Mouse (Mus musculus): ENCODE measurements around the gene Col4a2.
"Not testable (repeated sequence)": the region's sequence is repeated elsewhere in the genome, so short reads cannot be mapped to it uniquely, and the experiment has no call there.

Col4a2 gene

DNA sequence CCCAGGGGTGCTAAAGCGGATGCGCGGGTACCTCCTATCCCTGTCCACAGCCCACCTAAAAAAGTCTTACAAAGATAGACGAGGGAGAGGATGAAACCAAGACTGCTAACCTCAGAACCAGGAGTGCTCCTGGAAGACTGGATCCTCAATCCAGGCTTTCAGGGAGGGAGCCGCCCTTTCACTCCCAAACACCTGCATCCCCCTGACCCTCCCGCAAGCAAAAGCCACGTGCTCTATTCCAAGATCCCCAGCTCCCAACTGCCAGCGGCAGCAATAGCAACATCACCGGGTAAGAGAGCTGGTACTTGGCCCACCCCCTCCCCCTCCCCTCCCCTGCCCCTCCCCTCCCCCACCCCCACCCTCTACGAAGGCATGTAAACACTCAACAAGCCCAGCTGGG lies 162.8 kb downstream of the Col4a2 start:
- in situ Hi-C loops (cut with MboI; ENCODE audit: unreplicated experiment in 2 of 2): no loop called here

DNA sequence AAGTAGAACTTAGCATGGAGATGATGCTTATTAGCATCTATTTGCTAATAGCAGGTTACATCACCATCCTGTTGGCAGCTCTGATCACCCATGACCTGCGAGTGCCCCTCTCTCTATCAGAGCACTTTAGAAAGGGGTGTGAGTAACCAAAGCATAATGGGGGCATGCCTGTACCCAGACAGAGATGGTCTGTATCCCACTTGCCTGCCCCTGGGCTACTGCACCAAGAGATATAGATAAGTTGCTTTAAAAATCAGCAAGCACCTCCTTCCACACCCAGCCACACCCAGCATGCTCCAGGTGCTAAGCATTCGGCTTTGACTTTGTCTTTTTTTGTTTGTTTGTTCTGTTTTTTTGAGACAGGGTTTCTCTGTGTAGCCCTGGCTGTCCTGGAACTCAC lies 163.3 kb downstream of the Col4a2 start:
- in situ Hi-C loops (cut with MboI; ENCODE audit: unreplicated experiment in 2 of 2): no loop called here

DNA sequence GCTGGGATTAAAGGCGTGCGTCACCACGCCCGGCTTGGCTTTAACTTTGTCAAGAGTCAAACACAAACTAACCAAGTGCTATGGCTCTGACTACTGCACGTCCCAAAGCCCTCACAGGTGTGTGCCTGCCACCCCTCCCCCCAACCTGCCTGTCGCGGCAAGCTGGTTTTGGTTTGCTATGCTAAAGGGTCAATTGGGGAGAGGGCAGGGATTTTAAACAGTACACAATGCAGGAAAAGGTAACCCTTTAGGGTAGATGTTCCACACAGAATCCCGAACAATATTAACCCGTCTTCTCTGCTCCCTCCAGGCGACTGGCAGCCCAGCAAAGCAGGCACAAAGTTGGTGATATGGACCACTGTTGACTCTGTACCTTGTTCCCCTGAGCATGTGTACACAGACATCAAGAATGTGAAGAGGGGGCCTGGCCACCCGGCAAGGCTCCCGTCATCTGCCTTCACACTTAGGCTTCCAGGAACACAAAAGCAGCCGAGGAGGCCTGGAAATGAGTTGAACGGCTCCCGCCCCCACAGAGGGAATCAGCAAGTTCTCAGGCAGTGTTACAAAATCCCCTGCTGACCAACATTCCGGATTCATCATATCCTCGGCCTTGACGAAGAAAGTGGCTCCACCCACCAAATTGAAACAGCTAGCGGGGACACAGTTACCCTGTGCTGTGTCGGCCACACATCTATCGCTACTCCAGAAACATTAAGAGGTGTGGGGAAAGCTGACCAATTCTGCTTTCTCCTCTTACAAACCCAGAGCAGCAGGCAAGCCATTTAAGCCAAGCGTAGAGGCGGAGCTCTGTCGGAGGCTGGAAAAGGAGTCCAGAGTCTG lies 164.0 kb downstream of the Col4a2 start:
- in situ Hi-C loops (cut with MboI; ENCODE audit: unreplicated experiment in 2 of 2): no loop called here

DNA sequence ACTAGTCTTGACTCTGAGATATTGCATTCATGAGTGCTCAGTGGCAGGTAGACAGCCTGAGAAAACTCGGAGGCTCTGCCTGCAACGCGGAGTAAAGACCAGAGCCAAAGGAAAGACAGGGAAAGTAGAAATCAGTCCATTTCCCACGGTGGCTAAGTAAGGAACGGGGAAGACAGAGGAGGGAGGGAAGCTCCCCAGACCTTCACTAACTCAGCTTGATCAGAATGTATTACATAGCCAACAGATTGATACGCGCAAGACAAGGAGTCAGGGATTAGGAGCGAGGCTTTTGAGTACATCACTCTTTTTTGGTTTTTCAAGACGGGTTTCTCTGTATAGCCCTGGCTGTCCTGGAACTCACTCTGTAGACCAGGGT lies 164.6 kb downstream of the Col4a2 start:
- in situ Hi-C loops (cut with MboI; ENCODE audit: unreplicated experiment in 2 of 2): no loop called here

DNA sequence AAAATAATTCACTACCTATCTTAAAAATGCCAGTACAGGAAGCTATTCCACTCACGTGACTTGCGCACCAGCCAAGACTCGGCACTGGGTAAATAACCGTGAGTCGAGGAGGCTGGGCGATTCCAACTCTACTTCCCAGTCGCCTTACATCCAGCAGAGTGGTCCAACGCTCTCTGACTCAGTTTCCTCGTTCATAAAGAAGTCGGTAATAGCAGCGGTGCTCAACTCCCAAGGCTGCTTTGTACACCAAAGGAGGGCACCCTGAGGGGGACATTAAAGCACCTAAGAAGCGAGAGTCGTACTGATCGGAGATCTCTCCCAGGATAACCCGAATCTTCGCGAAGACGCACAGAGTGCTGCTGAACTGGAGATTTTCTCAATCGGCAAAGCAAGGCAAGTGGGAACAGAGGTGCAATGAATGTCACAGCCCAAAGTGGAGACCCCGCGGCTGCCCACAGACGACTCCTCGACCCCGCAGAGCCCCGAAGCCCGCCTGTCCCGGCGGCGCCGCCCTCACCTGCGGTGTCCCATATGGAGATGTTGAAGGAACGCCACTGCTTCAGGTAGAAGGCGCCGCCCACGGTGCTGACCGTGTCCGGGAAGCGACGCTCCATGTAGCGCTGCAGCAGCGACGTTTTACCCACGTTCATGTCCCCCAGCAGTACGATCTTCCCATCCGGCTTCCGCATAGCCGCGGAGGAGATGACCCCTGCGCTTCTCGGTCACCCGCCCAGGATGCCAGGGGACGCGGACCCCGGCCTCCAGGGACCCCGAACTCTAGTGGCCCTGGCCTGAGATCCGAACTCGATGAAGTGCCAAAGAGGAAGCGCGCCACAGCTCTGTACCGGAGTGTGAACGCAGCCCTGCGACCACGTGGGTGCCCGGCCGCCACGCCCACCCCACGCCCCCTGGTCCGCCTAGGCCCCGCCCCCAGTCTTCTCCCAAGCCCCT lies 165.5 kb downstream of the Col4a2 start, which contains the start of gene Rab20:
Gene Rab20, minus strand, starts transcription at position 900 of the 951 bp plus-strand sequence.
- in situ Hi-C loops (cut with MboI; ENCODE audit: unreplicated experiment in 2 of 2): no loop called here

DNA sequence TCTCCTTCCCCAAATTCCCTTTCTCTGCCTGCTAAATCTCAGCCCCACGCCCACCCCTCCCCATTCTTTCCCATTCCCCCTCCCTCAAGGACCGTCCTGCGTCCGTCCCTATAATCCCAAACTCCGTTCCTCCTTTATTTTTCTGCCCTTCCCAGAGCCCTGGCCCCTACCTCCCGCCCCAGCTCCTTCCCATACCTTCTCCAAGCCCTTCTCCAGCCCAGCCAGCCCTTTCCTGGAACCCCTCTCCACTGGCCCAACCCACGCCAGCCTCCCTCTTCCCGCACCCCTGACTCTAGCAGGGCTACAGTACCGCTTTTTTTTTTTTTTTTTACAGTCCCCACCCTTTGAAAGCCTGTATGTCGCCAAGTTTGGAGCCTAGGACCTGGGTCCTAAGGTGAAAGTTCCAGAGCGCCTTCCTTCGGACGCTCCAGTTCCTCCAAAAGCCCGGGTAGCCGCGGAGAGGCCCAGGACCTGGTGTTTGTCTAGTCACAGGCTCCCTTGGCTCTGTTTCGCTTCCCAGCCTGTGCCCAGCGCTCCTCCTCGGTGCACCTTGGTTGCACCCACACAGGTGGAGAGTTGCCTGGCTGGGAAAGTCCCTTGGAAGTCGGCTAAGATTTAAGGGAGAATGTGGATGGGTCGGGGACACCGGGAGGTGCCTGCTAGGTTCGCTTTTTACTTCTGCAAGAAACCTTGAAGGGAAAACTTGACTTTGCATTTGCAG lies 166.4 kb downstream of the Col4a2 start:
- in situ Hi-C loops (cut with MboI; ENCODE audit: unreplicated experiment in 2 of 2): no loop called here

DNA sequence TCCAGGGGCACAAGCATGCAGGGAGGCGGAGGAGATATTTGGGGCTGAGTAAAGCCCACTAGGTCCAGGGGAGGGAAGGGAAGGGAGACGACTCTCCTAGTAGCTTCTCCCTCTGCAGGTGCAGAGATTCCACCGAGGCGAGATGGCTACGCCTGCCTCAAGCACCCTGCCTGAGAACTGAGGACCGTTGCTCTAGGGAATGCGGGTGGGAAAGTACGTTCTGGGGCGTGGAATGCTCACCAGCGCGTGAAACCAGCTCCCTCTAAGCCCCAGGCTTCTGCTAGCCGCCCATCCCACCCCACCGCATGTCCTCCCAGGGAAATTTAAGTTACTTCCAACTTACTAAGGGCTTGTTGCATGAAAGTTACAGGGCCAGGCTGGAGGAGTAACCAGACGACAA lies 167.0 kb downstream of the Col4a2 start:
- in situ Hi-C loops (cut with MboI; ENCODE audit: unreplicated experiment in 2 of 2): no loop called here

DNA sequence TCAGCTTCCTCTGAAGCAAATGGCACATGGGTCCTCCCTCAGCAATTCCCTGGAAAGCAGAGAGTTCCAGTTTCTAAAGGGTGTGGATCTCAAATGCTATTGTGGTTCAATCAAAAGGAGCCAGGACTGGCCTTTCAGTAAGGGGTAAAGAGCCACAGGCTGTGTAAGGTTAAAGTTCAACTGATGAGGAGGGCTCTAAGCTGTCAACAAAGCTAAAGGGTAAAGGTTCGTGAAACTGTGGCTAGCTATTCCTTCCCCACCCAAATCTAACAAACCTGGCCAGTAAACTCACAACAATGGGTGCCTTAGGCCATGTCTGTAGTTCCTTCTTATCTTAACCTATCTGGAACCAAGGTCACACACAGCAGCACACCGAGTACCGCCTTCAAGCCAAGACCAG lies 169.3 kb downstream of the Col4a2 start:
- in situ Hi-C loops (cut with MboI; ENCODE audit: unreplicated experiment in 2 of 2): loop anchor here (5.0 kb wide), 1 partner anchor 50 kb away; no protein-coding TSS in a partner anchor

DNA sequence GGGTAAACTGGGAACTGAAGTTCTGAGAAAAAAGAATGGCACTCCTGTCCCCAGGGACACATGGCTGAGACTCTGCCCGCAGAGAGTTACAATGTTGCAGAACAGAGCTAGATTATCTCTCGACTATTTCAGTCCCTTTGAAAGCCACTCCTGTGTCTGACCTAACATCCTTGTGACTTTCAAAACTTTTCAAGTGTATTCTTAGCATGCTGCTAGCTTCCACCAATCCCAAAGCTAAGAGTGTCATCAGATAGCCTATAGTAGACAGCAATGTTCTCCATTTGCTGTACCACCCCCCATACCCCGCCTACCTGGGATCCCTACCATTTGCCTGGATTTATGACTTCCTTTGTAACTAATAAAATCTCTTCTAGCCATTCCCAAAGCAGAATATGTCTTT lies 169.9 kb downstream of the Col4a2 start:
- in situ Hi-C loops (cut with MboI; ENCODE audit: unreplicated experiment in 2 of 2): loop anchor here (5.0 kb wide), 1 partner anchor 50 kb away; no protein-coding TSS in a partner anchor

DNA sequence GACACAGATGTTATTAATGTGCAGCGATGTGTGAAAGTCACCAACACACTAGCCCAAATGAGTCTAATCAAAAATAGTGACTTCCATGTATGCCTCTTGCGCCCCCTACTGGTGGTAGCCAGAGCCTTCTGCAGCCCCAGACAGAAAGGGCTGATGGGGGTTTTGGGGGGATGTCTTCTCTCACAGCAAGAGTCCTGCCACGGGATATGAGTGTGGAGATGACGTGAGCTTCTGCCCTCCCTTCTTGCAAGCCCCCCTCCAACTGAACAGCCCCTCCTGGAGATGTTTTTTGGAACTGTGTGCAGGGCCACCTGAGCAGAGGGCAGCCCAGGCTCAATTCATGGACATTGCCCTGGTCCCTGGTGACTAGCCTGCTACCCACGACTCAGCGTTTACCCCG lies 173.5 kb downstream of the Col4a2 start:
- in situ Hi-C loops (cut with MboI; ENCODE audit: unreplicated experiment in 2 of 2): no loop called here

DNA sequence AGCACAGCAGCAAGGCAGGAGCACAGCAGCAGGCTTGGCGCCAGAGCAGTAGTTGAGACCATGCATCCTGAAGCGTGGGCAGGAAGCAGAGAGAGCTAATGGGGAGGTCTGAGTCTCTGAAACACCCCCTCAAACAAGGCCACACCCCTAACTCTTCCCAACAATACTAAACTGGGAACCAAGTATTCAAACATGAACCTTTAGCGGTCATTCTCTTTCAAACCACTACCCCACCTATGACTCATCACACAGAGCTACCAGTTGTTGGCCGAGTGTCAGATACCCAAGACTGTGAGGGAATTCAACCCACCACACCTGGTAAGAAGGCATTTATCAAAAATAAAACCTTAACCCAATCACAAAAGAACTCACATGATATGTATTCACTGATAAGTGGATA lies 174.6 kb downstream of the Col4a2 start:
- in situ Hi-C loops (cut with MboI; ENCODE audit: unreplicated experiment in 2 of 2): no loop called here

DNA sequence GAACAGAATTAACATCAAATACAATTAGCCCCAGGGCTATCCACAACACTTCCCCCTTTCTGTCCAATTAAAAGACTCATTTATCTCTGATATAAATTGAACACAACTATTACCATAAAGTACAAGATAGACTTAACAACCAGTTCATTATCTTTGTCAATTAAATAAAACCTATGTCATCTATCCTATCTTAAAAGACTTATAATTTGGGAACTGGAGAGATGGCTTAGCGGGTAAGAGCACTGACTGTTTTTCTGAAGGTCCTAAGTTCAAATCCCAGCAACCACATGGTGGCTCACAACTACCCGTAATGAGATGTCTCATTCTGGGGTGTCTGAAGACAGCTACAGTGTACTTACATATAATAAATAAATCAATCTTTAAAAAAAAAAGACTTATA lies 179.7 kb downstream of the Col4a2 start:
- in situ Hi-C loops (cut with MboI; ENCODE audit: unreplicated experiment in 2 of 2): not testable (repeated sequence)

DNA sequence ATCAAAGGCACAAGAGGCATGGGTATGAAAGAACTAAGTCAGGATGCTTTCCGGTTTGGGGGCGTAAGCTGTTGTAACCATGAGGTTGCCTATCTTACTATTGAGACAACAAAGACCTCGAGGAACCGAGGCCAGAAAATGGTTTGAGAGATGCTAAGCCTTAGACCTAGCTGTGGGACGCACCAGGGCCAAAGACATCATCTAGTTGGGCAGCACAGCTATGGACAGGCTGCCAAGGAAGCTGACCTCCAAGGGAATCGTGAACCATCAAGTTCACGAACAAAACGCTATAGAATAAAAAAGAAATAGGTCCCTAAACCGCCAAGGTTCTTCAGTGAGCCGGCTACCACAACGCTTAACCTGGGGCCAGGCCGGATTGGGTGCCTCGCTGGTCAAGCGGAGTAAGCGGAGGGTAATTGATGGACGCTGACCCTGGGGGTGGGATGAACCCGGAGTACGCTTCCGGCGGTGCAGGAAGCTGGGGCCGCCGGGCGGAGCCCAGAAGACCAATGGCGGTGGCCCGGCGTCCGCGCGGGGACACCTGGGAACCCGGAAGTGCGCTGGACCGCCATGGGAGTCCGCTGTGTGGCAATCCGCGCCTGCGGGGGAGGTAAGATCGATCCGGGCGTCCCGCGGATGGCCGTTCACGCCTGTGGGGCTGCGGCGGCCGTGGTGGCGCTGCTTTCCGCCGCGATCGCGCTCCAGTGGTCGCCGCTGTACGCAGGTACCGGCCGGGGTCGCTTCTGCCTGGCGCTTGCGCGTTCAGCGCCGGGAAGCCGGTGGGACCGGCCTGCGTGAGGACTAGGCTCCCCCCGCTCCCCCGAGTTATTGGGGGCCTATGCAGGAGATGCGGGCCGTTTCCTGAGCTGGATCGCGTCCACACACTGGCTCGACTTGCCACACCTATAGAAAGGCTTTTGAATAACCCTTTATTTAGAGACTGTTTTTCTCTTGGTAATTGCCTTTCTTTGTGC lies 184.7 kb downstream of the Col4a2 start, which contains the start of gene Naxd:
Gene Naxd, plus strand, starts transcription at position 490 of the 974 bp plus-strand sequence.
- in situ Hi-C loops (cut with MboI; ENCODE audit: unreplicated experiment in 2 of 2): no loop called here

DNA sequence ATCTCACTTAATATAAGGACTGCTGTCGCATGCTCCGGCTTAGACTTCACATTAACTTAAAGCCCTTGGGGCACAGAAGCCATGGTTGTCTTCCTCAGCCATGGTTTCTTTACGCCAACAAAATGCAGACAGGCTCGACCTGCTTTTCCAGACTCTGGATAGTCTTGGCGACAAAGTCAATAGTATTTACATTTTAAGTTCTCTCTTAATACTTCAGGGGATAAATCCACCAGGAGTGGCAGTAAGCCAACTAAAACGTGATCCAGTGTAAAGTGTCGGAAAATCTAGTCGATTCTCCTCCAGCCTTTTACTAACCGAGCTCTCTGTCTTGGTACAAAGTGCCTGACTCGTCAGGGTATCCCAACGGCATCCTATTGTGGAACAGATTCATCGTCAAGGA lies 185.7 kb downstream of the Col4a2 start:
- in situ Hi-C loops (cut with MboI; ENCODE audit: unreplicated experiment in 2 of 2): no loop called here

Measured in v-Abl transformed pro-B cells (cell line).